Mouse (Mus musculus): ENCODE data around the gene Rpl38.

- TF ChIP-seq POLR2A (IDR thresholded peaks at IDR 0.05; ENCODE audit: control insufficient read depth, extremely low read depth, insufficient read depth, low read length, poor library complexity) = no peak
- no peak for TF ChIP-seq CTCF (IDR thresholded peaks at IDR 0.05; ENCODE audit: borderline replicate concordance, control insufficient read depth, extremely low read depth, insufficient read depth, low read length, poor library complexity)
These were observed 14.1 kb downstream of the Rpl38 start for GRCm38 (mm10) chr11:114682321-114682900.

All from thymus, adult 2 months (tissue).